Mouse (Mus musculus): ENCODE measurements around the gene Mier2. TPM values are rescaled to one million over a fixed set of nuclear protein-coding genes. Genes with fewer than 3 reads are reported as not detected.

The Mier2 gene
- polyA plus RNA-seq, 1 experiment from 2014 or later, result 32.9 TPM

Small RNAs within 50 kb of the gene (microRNA-seq; reads per million reads assigned to microRNA genes)
- not detected for gene Mir6909

Other genes starting within 250 kb of the Mier2 start
- gene Vmn2r82, start 198.7 kb downstream of the Mier2 start, polyA plus RNA-seq (2015; fragmentation: Nextera tagmentation; extraction: Ambion mirVana), result not detected in 2 replicates
- not detected in 2 replicates for gene Vmn2r83, start 86.5 kb downstream of the Mier2 start, polyA plus RNA-seq (2015; fragmentation: Nextera tagmentation; extraction: Ambion mirVana)
- 10.9 and 13.1 TPM in 2 replicates for gene Plpp2, start 21.4 kb downstream of the Mier2 start, polyA plus RNA-seq (2015; fragmentation: Nextera tagmentation; extraction: Ambion mirVana)
- not detected in 2 replicates for gene Theg, start 32.1 kb upstream of the Mier2 start, polyA plus RNA-seq (2015; fragmentation: Nextera tagmentation; extraction: Ambion mirVana)
- gene C2cd4c, start 58.8 kb upstream of the Mier2 start, polyA plus RNA-seq (2015; fragmentation: Nextera tagmentation; extraction: Ambion mirVana), result not detected in 2 replicates
- gene Shc2, start 82.7 kb upstream of the Mier2 start, polyA plus RNA-seq (2015; fragmentation: Nextera tagmentation; extraction: Ambion mirVana), result 1.9 and 2.6 TPM in 2 replicates
- not detected in 2 replicates for gene Odf3l2, start 90.5 kb upstream of the Mier2 start, polyA plus RNA-seq (2015; fragmentation: Nextera tagmentation; extraction: Ambion mirVana)
- gene Madcam1, start 109.4 kb upstream of the Mier2 start, polyA plus RNA-seq (2015; fragmentation: Nextera tagmentation; extraction: Ambion mirVana), result 0.82 and 1.2 TPM in 2 replicates
- gene Tpgs1, start 114.2 kb upstream of the Mier2 start, polyA plus RNA-seq (2015; fragmentation: Nextera tagmentation; extraction: Ambion mirVana), result 41.4 and 43.1 TPM in 2 replicates
- 122 and 136 TPM in 2 replicates for gene Cdc34, start 127.0 kb upstream of the Mier2 start, polyA plus RNA-seq (2015; fragmentation: Nextera tagmentation; extraction: Ambion mirVana)
- gene Gzmm, start 133.8 kb upstream of the Mier2 start, polyA plus RNA-seq (2015; fragmentation: Nextera tagmentation; extraction: Ambion mirVana), result 0.67 and 1.0 TPM in 2 replicates
- gene Bsg, start 149.3 kb upstream of the Mier2 start, polyA plus RNA-seq (2015; fragmentation: Nextera tagmentation; extraction: Ambion mirVana), result 1,093 and 1,212 TPM in 2 replicates
- 0.06 and 0.09 TPM in 2 replicates for gene Hcn2, start 161.4 kb upstream of the Mier2 start, polyA plus RNA-seq (2015; fragmentation: Nextera tagmentation; extraction: Ambion mirVana)
- 30.2 and 30.9 TPM in 2 replicates for gene Polrmt, start 191.4 kb upstream of the Mier2 start, polyA plus RNA-seq (2015; fragmentation: Nextera tagmentation; extraction: Ambion mirVana)
- 0.17 TPM in 1 of 2 replicates, not detected in the other for gene Fgf22, start 199.9 kb upstream of the Mier2 start, polyA plus RNA-seq (2015; fragmentation: Nextera tagmentation; extraction: Ambion mirVana)
- 61.4 and 66.3 TPM in 2 replicates for gene Rnf126, start 211.8 kb upstream of the Mier2 start, polyA plus RNA-seq (2015; fragmentation: Nextera tagmentation; extraction: Ambion mirVana)
- gene Fstl3, start 222.1 kb upstream of the Mier2 start, polyA plus RNA-seq (2015; fragmentation: Nextera tagmentation; extraction: Ambion mirVana), result 23.8 and 27.3 TPM in 2 replicates
- gene Prss57, start 235.8 kb upstream of the Mier2 start, polyA plus RNA-seq (2015; fragmentation: Nextera tagmentation; extraction: Ambion mirVana), result 0.51 TPM in 1 of 2 replicates, not detected in the other
- 67.1 and 69.3 TPM in 2 replicates for gene Palm, start 238.4 kb upstream of the Mier2 start, polyA plus RNA-seq (2015; fragmentation: Nextera tagmentation; extraction: Ambion mirVana)